Mouse (Mus musculus): ENCODE measurements around the gene Fcmr. TPM values are rescaled to one million over a fixed set of nuclear protein-coding genes. Genes with fewer than 3 reads are reported as not detected.

Fcmr gene
- polyA plus RNA-seq, 1 experiment from 2014 or later, result 2.0 TPM

GRCm38 (mm10) chr1:130876931-130877509, 11.6 kb downstream of the Fcmr start:
- no peak for ATAC-seq
- Histone ChIP-seq H3K9me3 (ENCODE audit: control insufficient read depth) (no peaks in the 10 kb centered on the region), H3K4me3 (ENCODE audit: low read depth, low read length) (no peak overlapping the region), H3K9ac (ENCODE audit: low read depth, low read length) (no peak overlapping the region), H3K36me3 (ENCODE audit: control insufficient read depth, insufficient read depth) (no peaks in the 10 kb centered on the region), H3K27me3 (replicated peaks; ENCODE audit: control insufficient read depth, insufficient read depth, low read length) (peaks cover 7% of the 10 kb centered on the region; the same call in 1 of the 2 replicates), H3K4me1 (replicated peaks; ENCODE audit: control insufficient read depth, insufficient read depth, low read length) (peaks cover 3% of the 10 kb centered on the region; the same call in 1 of the 2 replicates), H3K4me2 (replicated peaks; ENCODE audit: low read depth) (no peak overlapping the region), H3K27ac (ENCODE audit: low read depth, low read length) (no peak overlapping the region)
- peak; percentile 81 for TF ChIP-seq CTCF (IDR thresholded peaks at IDR 0.05; ENCODE audit: low read depth)
- 26% methylated on average over 3 of the region's 3 CpGs for WGBS

- Histone ChIP-seq H3K4me2 (replicated peaks; ENCODE audit: low read depth) (peak overlapping the region; percentile 65), H3K4me3 (ENCODE audit: low read depth, low read length) (peak overlapping the region; percentile 39)
- ATAC-seq, result no peak; the same call in 1 of the 2 replicates
Observed at GRCm38 (mm10) chr1:130877889-130878614, 12.6 kb downstream of the Fcmr start.

GRCm38 (mm10) chr1:130879927-130880326, 14.5 kb downstream of the Fcmr start:
- TF ChIP-seq CTCF (IDR thresholded peaks at IDR 0.05; ENCODE audit: low read depth), result no peak
- 88% methylated on average over 7 of the region's 7 CpGs for WGBS
- H3K36me3 ChIP-seq (ENCODE audit: control insufficient read depth, insufficient read depth), result no peaks in the 10 kb centered on the region
- H3K9me3 ChIP-seq (ENCODE audit: control insufficient read depth), result no peaks in the 10 kb centered on the region
- no peak for ATAC-seq
- no peak overlapping the region for H3K27ac ChIP-seq (ENCODE audit: low read depth, low read length)
- no peak overlapping the region for H3K9ac ChIP-seq (ENCODE audit: low read depth, low read length)
- peaks cover 7% of the 10 kb centered on the region; the same call in 1 of the 2 replicates for H3K27me3 ChIP-seq (replicated peaks; ENCODE audit: control insufficient read depth, insufficient read depth, low read length)
- H3K4me3 ChIP-seq (ENCODE audit: low read depth, low read length), result no peak overlapping the region
- no peak overlapping the region for H3K4me2 ChIP-seq (replicated peaks; ENCODE audit: low read depth)
- peaks cover 3% of the 10 kb centered on the region; the same call in 1 of the 2 replicates for H3K4me1 ChIP-seq (replicated peaks; ENCODE audit: control insufficient read depth, insufficient read depth, low read length)

More at GRCm38 (mm10) chr1:130877889-130878614, 12.6 kb downstream of the Fcmr start:
- 3% methylated on average over 43 of the region's 43 CpGs for WGBS
- Histone ChIP-seq H3K27me3 (replicated peaks; ENCODE audit: control insufficient read depth, insufficient read depth, low read length) (peaks cover 7% of the 10 kb centered on the region; the same call in 1 of the 2 replicates), H3K9ac (ENCODE audit: low read depth, low read length) (no peak overlapping the region), H3K4me1 (replicated peaks; ENCODE audit: control insufficient read depth, insufficient read depth, low read length) (peaks cover 3% of the 10 kb centered on the region; the same call in 1 of the 2 replicates), H3K36me3 (ENCODE audit: control insufficient read depth, insufficient read depth) (no peaks in the 10 kb centered on the region), H3K9me3 (ENCODE audit: control insufficient read depth) (no peaks in the 10 kb centered on the region), H3K27ac (ENCODE audit: low read depth, low read length) (no peak overlapping the region)
- TF ChIP-seq CTCF (IDR thresholded peaks at IDR 0.05; ENCODE audit: low read depth), result no peak; the same call in 1 of the 2 replicates

GRCm38 (mm10) chr1:130883146-130883545, 17.7 kb downstream of the Fcmr start:
- TF ChIP-seq CTCF (IDR thresholded peaks at IDR 0.05; ENCODE audit: low read depth), result no peak
- no peak overlapping the region for H3K4me2 ChIP-seq (replicated peaks; ENCODE audit: low read depth)
- H3K27ac ChIP-seq (ENCODE audit: low read depth, low read length), result no peak overlapping the region
- H3K27me3 ChIP-seq (replicated peaks; ENCODE audit: control insufficient read depth, insufficient read depth, low read length), result no peaks in the 10 kb centered on the region
- no peaks in the 10 kb centered on the region for H3K4me1 ChIP-seq (replicated peaks; ENCODE audit: control insufficient read depth, insufficient read depth, low read length)
- ATAC-seq, result no peak
- no peak overlapping the region for H3K4me3 ChIP-seq (ENCODE audit: low read depth, low read length)
- no peak overlapping the region for H3K9ac ChIP-seq (ENCODE audit: low read depth, low read length)
- H3K9me3 ChIP-seq (ENCODE audit: control insufficient read depth), result no peaks in the 10 kb centered on the region
- H3K36me3 ChIP-seq (ENCODE audit: control insufficient read depth, insufficient read depth), result no peaks in the 10 kb centered on the region
- 90% methylated on average over 4 of the region's 4 CpGs for WGBS

GRCm38 (mm10) chr1:130887354-130887753, 21.9 kb downstream of the Fcmr start, which contains the start of gene Il24:
Gene Il24, minus strand, starts transcription at chr1:130887454.
- Histone ChIP-seq H3K9ac (ENCODE audit: low read depth, low read length) (no peak within 1 kb of the TSS), H3K9me3 (ENCODE audit: control insufficient read depth) (no peaks in the 10 kb centered on the region), H3K27ac (ENCODE audit: low read depth, low read length) (no peak within 1 kb of the TSS), H3K36me3 (ENCODE audit: control insufficient read depth, insufficient read depth) (no peaks in the 10 kb centered on the region), H3K27me3 (replicated peaks; ENCODE audit: control insufficient read depth, insufficient read depth, low read length) (no peaks in the 10 kb centered on the region), H3K4me1 (replicated peaks; ENCODE audit: control insufficient read depth, insufficient read depth, low read length) (no peaks in the 10 kb centered on the region), H3K4me2 (replicated peaks; ENCODE audit: low read depth) (no peak within 1 kb of the TSS), H3K4me3 (ENCODE audit: low read depth, low read length) (no peak within 1 kb of the TSS)
- no peak for TF ChIP-seq CTCF (IDR thresholded peaks at IDR 0.05; ENCODE audit: low read depth)
- ATAC-seq, result no peak

- ATAC-seq, result no peak
- TF ChIP-seq CTCF (IDR thresholded peaks at IDR 0.05; ENCODE audit: low read depth), result no peak
- Histone ChIP-seq H3K4me2 (replicated peaks; ENCODE audit: low read depth) (no peak overlapping the region), H3K27ac (ENCODE audit: low read depth, low read length) (no peak overlapping the region), H3K27me3 (replicated peaks; ENCODE audit: control insufficient read depth, insufficient read depth, low read length) (no peaks in the 10 kb centered on the region), H3K4me3 (ENCODE audit: low read depth, low read length) (no peak overlapping the region), H3K36me3 (ENCODE audit: control insufficient read depth, insufficient read depth) (no peaks in the 10 kb centered on the region), H3K4me1 (replicated peaks; ENCODE audit: control insufficient read depth, insufficient read depth, low read length) (no peaks in the 10 kb centered on the region), H3K9me3 (ENCODE audit: control insufficient read depth) (no peaks in the 10 kb centered on the region), H3K9ac (ENCODE audit: low read depth, low read length) (no peak overlapping the region)
- 43% methylated on average over 1 of the region's 1 CpGs for WGBS
Observed at GRCm38 (mm10) chr1:130892446-130892845, 27.0 kb downstream of the Fcmr start.

Measured in intestine, postnatal 0 days (tissue).